Mouse (Mus musculus) olfactory bulb, adult 2 months (tissue): ENCODE measurements around the gene Fancc. TPM values are rescaled to one million over a fixed set of nuclear protein-coding genes. Genes with fewer than 3 reads are reported as not detected.

Experiments used
- H3K27ac ChIP-seq: fragments of 200-500 bp; 2 replicates; pipeline ENCODE4 v1.5.1; 2012; ENCODE audit warnings: low read depth, low read length; ENCODE audit not compliant: insufficient read depth
- H3K4me1 ChIP-seq: fragments of 200-500 bp; 2 replicates; pipeline ENCODE4 v1.6.1; 2012; ENCODE audit warnings: low read length; ENCODE audit not compliant: control insufficient read depth, insufficient read depth
- H3K4me3 ChIP-seq: fragments of 200-500 bp; 2 replicates; pipeline ENCODE4 v1.5.1; 2012; ENCODE audit warnings: mild to moderate bottlenecking, low read depth, low read length, moderate library complexity; ENCODE audit not compliant: insufficient read depth
- CTCF ChIP-seq: fragments of 200-500 bp; IDR thresholded peaks from 2 replicates; pipeline ENCODE4 v1.5.1; 2012; ENCODE audit warnings: low read depth, mild to moderate bottlenecking, low read length, moderate library complexity; ENCODE audit not compliant: insufficient read depth
- POLR2A ChIP-seq: fragments of 200-500 bp; IDR thresholded peaks from 2 replicates; pipeline ENCODE4 v1.6.1; 2012; ENCODE audit warnings: mild to moderate bottlenecking, low read depth, low read length, moderate library complexity; ENCODE audit not compliant: insufficient read depth
- WGBS: fragments of 180-500 bp; shearing (Covaris S2); methylation state at CpG from one replicate; pipeline ENCODE4 v1.1.7; 2018; 5-methylcytosine and 5-hydroxymethylcytosine counted together
- polyA plus RNA-seq: library from polyadenylated mRNA; stranded (reverse); fragments of >200 nt; gene quantifications from 2 replicates; pipeline ENCODE4 v1.2.4, GENCODE M21; 2012; ENCODE audit warnings: low replicate concordance; ENCODE audit not compliant: missing spikeins, insufficient read depth, insufficient read length

The Fancc gene
- polyA plus RNA-seq, 1 experiment: not detected

GRCm38 (mm10) chr13:63522832-63523231, 25.8 kb upstream of the Fancc start:
- H3K27ac ChIP-seq: no peak overlapping the region
- 78% methylated on average over 10 of the region's 10 CpGs for WGBS
- TF ChIP-seq CTCF: no peak
- TF ChIP-seq POLR2A: no peak
- H3K4me1 ChIP-seq: no peaks in the 10 kb centered on the region
- no peak overlapping the region for H3K4me3 ChIP-seq

- Histone ChIP-seq H3K4me1 (no peaks in the 10 kb centered on the region), H3K4me3 (no peak overlapping the region), H3K27ac (no peak overlapping the region)
- WGBS: 86% methylated on average over 6 of the region's 6 CpGs
- no peak for TF ChIP-seq POLR2A
- no peak for TF ChIP-seq CTCF
These were observed 23.0 kb upstream of the Fancc start for GRCm38 (mm10) chr13:63520110-63520509.

GRCm38 (mm10) chr13:63516535-63516934, 19.5 kb upstream of the Fancc start:
- no peak overlapping the region for H3K4me3 ChIP-seq
- no peak overlapping the region for H3K27ac ChIP-seq
- TF ChIP-seq CTCF (no peak), POLR2A (no peak)
- WGBS: 54% methylated on average over 2 of the region's 2 CpGs
- H3K4me1 ChIP-seq: no peaks in the 10 kb centered on the region

- no peak overlapping the region for H3K27ac ChIP-seq
- 74% methylated on average over 5 of the region's 5 CpGs for WGBS
- H3K4me1 ChIP-seq: no peaks in the 10 kb centered on the region
These were observed 18.5 kb upstream of the Fancc start for GRCm38 (mm10) chr13:63515542-63515941.

GRCm38 (mm10) chr13:63514931-63515360, 17.9 kb upstream of the Fancc start:
- Histone ChIP-seq H3K27ac (no peak overlapping the region), H3K4me1 (no peaks in the 10 kb centered on the region), H3K4me3 (no peak overlapping the region)
- no peak for TF ChIP-seq POLR2A
- no peak for TF ChIP-seq CTCF
- WGBS: 71% methylated on average over 8 of the region's 8 CpGs

More at GRCm38 (mm10) chr13:63515542-63515941, 18.5 kb upstream of the Fancc start:
- H3K4me3 ChIP-seq: no peak overlapping the region
- TF ChIP-seq POLR2A (no peak), CTCF (no peak)

GRCm38 (mm10) chr13:63513374-63514098, 16.5 kb upstream of the Fancc start:
- Histone ChIP-seq H3K27ac (no peak overlapping the region), H3K4me3 (no peak overlapping the region), H3K4me1 (no peaks in the 10 kb centered on the region)
- 71% methylated on average over 26 of the region's 26 CpGs for WGBS
- TF ChIP-seq CTCF (no peak), POLR2A (no peak)

- Histone ChIP-seq H3K4me3 (no peak overlapping the region), H3K27ac (no peak overlapping the region), H3K4me1 (no peaks in the 10 kb centered on the region)
- TF ChIP-seq POLR2A (no peak), CTCF (no peak)
- 67% methylated on average over 6 of the region's 6 CpGs for WGBS
These were observed 15.3 kb upstream of the Fancc start for GRCm38 (mm10) chr13:63512411-63512810.

GRCm38 (mm10) chr13:63507821-63508220, 10.7 kb upstream of the Fancc start:
- 93% methylated on average over 5 of the region's 5 CpGs for WGBS
- H3K27ac ChIP-seq: no peak overlapping the region
- no peaks in the 10 kb centered on the region for H3K4me1 ChIP-seq
- H3K4me3 ChIP-seq: no peak overlapping the region
- no peak for TF ChIP-seq CTCF
- no peak for TF ChIP-seq POLR2A

GRCm38 (mm10) chr13:63507001-63507556, 10.0 kb upstream of the Fancc start:
- Histone ChIP-seq H3K4me1 (no peaks in the 10 kb centered on the region), H3K4me3 (no peak overlapping the region), H3K27ac (no peak overlapping the region)
- 88% methylated on average over 6 of the region's 6 CpGs for WGBS
- no peak for TF ChIP-seq POLR2A
- no peak for TF ChIP-seq CTCF
